Comparison of ENCODE assay signal across 10 mouse cellular contexts in the genomic region with DNA sequence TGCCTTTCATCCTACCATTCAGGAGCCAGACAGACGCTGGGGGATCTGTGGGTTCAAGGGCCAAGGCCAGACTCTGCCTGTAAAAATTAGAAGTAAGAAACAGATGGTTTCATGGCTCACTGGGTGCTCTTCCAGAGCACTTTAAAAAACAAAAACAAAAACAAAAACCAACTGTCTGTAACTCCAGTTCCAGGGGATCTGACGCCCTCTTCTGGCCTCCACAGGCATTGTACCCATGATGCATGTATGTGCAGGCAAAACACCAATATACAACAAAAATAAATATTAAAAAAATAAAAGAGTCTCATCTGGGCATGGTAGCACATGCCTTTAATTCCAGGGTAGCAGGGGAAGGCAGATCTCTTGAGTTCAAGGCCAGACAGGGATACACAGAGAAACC. TPM values are rescaled to one million over a fixed set of nuclear protein-coding genes. Genes with fewer than 3 reads are reported as not detected.
DNase-seq lines count a peak whose midpoint lies in the region; ATAC-seq and TF ChIP-seq lines count a peak whose summit lies in the region.
"Had no signal": no experiment of that assay in that cellular context is flagged by ENCODE, and none has a peak within 500 bp of the region (broad histone marks: within the 10 kb centered on the region; RNA-seq: fewer than 3 reads in every experiment).

No protein-coding gene starts in this region.

- H3K9ac ChIP-seq in kidney, postnatal 0 days (ENCODE audit: low read depth, low read length) = no peak overlapping the region
- no peak overlapping the region for H3K9ac ChIP-seq in stomach, postnatal 0 days (ENCODE audit: low read length)
- H3K9ac ChIP-seq: embryonic facial prominence, embryonic 15.5 days had no signal

- TF ChIP-seq CTCF in kidney, postnatal 0 days (IDR thresholded peaks at IDR 0.05; ENCODE audit: low read depth) = peak; percentile 57
- TF ChIP-seq CTCF in stomach, postnatal 0 days (IDR thresholded peaks at IDR 0.05; ENCODE audit: low read depth) = peak; percentile 60

- peak; percentile 43 for DNase-seq in cerebellum, adult 9-10 months
- no peak for DNase-seq in cerebellum, postnatal 4 days (ENCODE audit: low spot score in 2 of 2)
- no peak for DNase-seq in kidney, postnatal 0 days (ENCODE audit: low spot score)
- DNase-seq in kidney, adult 8-10 months = no peak
- peak; percentile 7 for DNase-seq in retina, postnatal 1 day
- no peak for DNase-seq in retina, embryonic 14.5 days (ENCODE audit: low spot score)
- no peak for DNase-seq in stomach, postnatal 0 days (ENCODE audit: low spot score)
- DNase-seq in limb, embryonic 10.5 days (ENCODE audit: low spot score) = no peak

- WGBS in kidney, postnatal 0 days = 47% methylated on average over 2 of the region's 2 CpGs
- WGBS in stomach, postnatal 0 days = 58% methylated on average over 2 of the region's 2 CpGs
- 43% methylated on average over 2 of the region's 2 CpGs for WGBS in limb, embryonic 10.5 days

- H3K9me3 ChIP-seq in kidney, postnatal 0 days (replicated peaks; ENCODE audit: low read length) = no peaks in the 10 kb centered on the region
- H3K9me3 ChIP-seq in stomach, postnatal 0 days (ENCODE audit: control insufficient read depth, low read length) = no peaks in the 10 kb centered on the region
- H3K9me3 ChIP-seq in limb, embryonic 10.5 days (replicated peaks) = no peaks in the 10 kb centered on the region
- H3K9me3 ChIP-seq: embryonic facial prominence, embryonic 15.5 days had no signal

- no peak overlapping the region for H3K4me2 ChIP-seq in kidney, postnatal 0 days (ENCODE audit: low read length)
- H3K4me2 ChIP-seq in stomach, postnatal 0 days (replicated peaks; ENCODE audit: low read depth) = no peak overlapping the region
- H3K4me2 ChIP-seq: embryonic facial prominence, embryonic 15.5 days had no signal

- no peaks in the 10 kb centered on the region for H3K4me1 ChIP-seq in kidney, postnatal 0 days (replicated peaks; ENCODE audit: insufficient read depth, low read length)
- no peaks in the 10 kb centered on the region for H3K4me1 ChIP-seq in stomach, postnatal 0 days (replicated peaks; ENCODE audit: control insufficient read depth, insufficient read depth)
- no peaks in the 10 kb centered on the region for H3K4me1 ChIP-seq in limb, embryonic 10.5 days
- H3K4me1 ChIP-seq: embryonic facial prominence, embryonic 15.5 days had no signal

- no peak overlapping the region for H3K4me3 ChIP-seq in kidney, postnatal 0 days (replicated peaks; ENCODE audit: low read depth, low read length)
- no peak overlapping the region for H3K4me3 ChIP-seq in stomach, postnatal 0 days (ENCODE audit: low read depth, low read length)
- H3K4me3 ChIP-seq in limb, embryonic 10.5 days = no peak overlapping the region
- H3K4me3 ChIP-seq: embryonic facial prominence, embryonic 15.5 days had no signal

- no peak overlapping the region for H3K27ac ChIP-seq in kidney, postnatal 0 days
- H3K27ac ChIP-seq in stomach, postnatal 0 days (replicated peaks) = no peak overlapping the region
- H3K27ac ChIP-seq in limb, embryonic 10.5 days = no peak overlapping the region
- H3K27ac ChIP-seq: embryonic facial prominence, embryonic 15.5 days had no signal

- H3K36me3 ChIP-seq in kidney, postnatal 0 days (ENCODE audit: insufficient read depth, low read length) = 0 out of 2 replicates have a peak, but pooled peaks cover 20% of the 10 kb centered on the region
- H3K36me3 ChIP-seq in stomach, postnatal 0 days (ENCODE audit: control insufficient read depth, insufficient read depth, low read length) = no peaks in the 10 kb centered on the region
- H3K36me3 ChIP-seq in limb, embryonic 10.5 days = peaks cover 65% of the 10 kb centered on the region

- H3K27me3 ChIP-seq in kidney, postnatal 0 days (ENCODE audit: insufficient read depth, low read length) = no peaks in the 10 kb centered on the region
- no peaks in the 10 kb centered on the region for H3K27me3 ChIP-seq in stomach, postnatal 0 days (ENCODE audit: control insufficient read depth, insufficient read depth, low read length)
- H3K27me3 ChIP-seq in limb, embryonic 10.5 days (ENCODE audit: low read depth, poor library complexity, severe bottlenecking) = no peaks in the 10 kb centered on the region
- H3K27me3 ChIP-seq: embryonic facial prominence, embryonic 15.5 days had no signal

- no peak for ATAC-seq in kidney, postnatal 0 days (replicated peaks; ENCODE audit: low FRiP score, low read depth)
- ATAC-seq in stomach, postnatal 0 days (ENCODE audit: low FRiP score, low TSS enrichment) = no peak
- ATAC-seq: midbrain, embryonic 16.5 days had no signal

- TF ChIP-seq EP300 in stomach, postnatal 0 days (optimal IDR thresholded peaks at IDR 0.05) = no peak

RNA-seq across cellular contexts. Expression of gene Tfe3, which starts 10.4 kb away (rescaled TPM):
- 22.9 and 24.1 TPM in 2 replicates for polyA plus RNA-seq in kidney, postnatal 0 days (2015; fragmentation: Nextera tagmentation; extraction: Ambion mirVana)
- 17.3 and 18.2 TPM in 2 replicates for polyA plus RNA-seq in stomach, postnatal 0 days (2015; fragmentation: Nextera tagmentation; extraction: Ambion mirVana)
- polyA plus RNA-seq in limb, embryonic 10.5 days (2016; fragmentation: Nextera tagmentation; extraction: Ambion mirVana) = 26.0 and 26.8 TPM in 2 replicates

RNA-seq across cellular contexts. Expression of gene Gripap1, which starts 16.8 kb away (rescaled TPM):
- polyA plus RNA-seq in kidney, postnatal 0 days (2015; fragmentation: Nextera tagmentation; extraction: Ambion mirVana) = 29.6 and 30.1 TPM in 2 replicates
- 20.0 and 20.9 TPM in 2 replicates for polyA plus RNA-seq in stomach, postnatal 0 days (2015; fragmentation: Nextera tagmentation; extraction: Ambion mirVana)
- 29.5 and 36.3 TPM in 2 replicates for polyA plus RNA-seq in limb, embryonic 10.5 days (2016; fragmentation: Nextera tagmentation; extraction: Ambion mirVana)

RNA-seq across cellular contexts. Expression of gene Ccdc120, which starts 22.1 kb away (rescaled TPM):
- polyA plus RNA-seq in kidney, postnatal 0 days (2015; fragmentation: Nextera tagmentation; extraction: Ambion mirVana) = 16.8 and 17.4 TPM in 2 replicates
- 21.5 and 23.0 TPM in 2 replicates for polyA plus RNA-seq in stomach, postnatal 0 days (2015; fragmentation: Nextera tagmentation; extraction: Ambion mirVana)
- polyA plus RNA-seq in limb, embryonic 10.5 days (2016; fragmentation: Nextera tagmentation; extraction: Ambion mirVana) = 21.8 and 21.9 TPM in 2 replicates

RNA-seq across cellular contexts. Expression of gene Praf2, which starts 44.5 kb away (rescaled TPM):
- polyA plus RNA-seq in kidney, postnatal 0 days (2015; fragmentation: Nextera tagmentation; extraction: Ambion mirVana) = 40.9 and 41.6 TPM in 2 replicates
- polyA plus RNA-seq in stomach, postnatal 0 days (2015; fragmentation: Nextera tagmentation; extraction: Ambion mirVana) = 23.8 and 26.0 TPM in 2 replicates
- polyA plus RNA-seq in limb, embryonic 10.5 days (2016; fragmentation: Nextera tagmentation; extraction: Ambion mirVana) = 74.0 and 79.0 TPM in 2 replicates

RNA-seq across cellular contexts. Expression of gene Kcnd1, which starts 49.3 kb away (rescaled TPM):
- polyA plus RNA-seq in kidney, postnatal 0 days (2015; fragmentation: Nextera tagmentation; extraction: Ambion mirVana) = 0.68 and 0.83 TPM in 2 replicates
- polyA plus RNA-seq in stomach, postnatal 0 days (2015; fragmentation: Nextera tagmentation; extraction: Ambion mirVana) = 0.42 and 0.92 TPM in 2 replicates
- polyA plus RNA-seq in limb, embryonic 10.5 days (2016; fragmentation: Nextera tagmentation; extraction: Ambion mirVana) = 0.85 and 1.2 TPM in 2 replicates

Comparison
In these comparisons a context has a peak if more than half of its experiments do, and no peak if none do; other contexts are left out.
1. DNase-seq: peak in cerebellum, adult 9-10 months (single experiment) and retina, postnatal 1 day (single experiment); none in cerebellum, postnatal 4 days (0 of 2), kidney, postnatal 0 days (single experiment), kidney, adult 8-10 months (0 of 2), retina, embryonic 14.5 days (single experiment), stomach, postnatal 0 days (single experiment) and limb, embryonic 10.5 days (single experiment).